Comparison of ENCODE assay signal across 19 mouse cellular contexts in genomic region chr12:28796881-28797420, GRCm38 (mm10). TPM values are rescaled to one million over a fixed set of nuclear protein-coding genes. Genes with fewer than 3 reads are reported as not detected.
DNase-seq lines count a peak whose midpoint lies in the region; ATAC-seq and TF ChIP-seq lines count a peak whose summit lies in the region.
"Had no signal": no experiment of that assay in that cellular context is flagged by ENCODE, and none has a peak within 500 bp of the region (broad histone marks: within the 10 kb centered on the region; RNA-seq: fewer than 3 reads in every experiment).

No protein-coding gene starts in this region.

- peaks cover 9% of the 10 kb centered on the region for H3K9me3 ChIP-seq in forebrain, embryonic 13.5 days (replicated peaks)
- H3K9me3 ChIP-seq in forebrain, postnatal 0 days (ENCODE audit: low read length): no peaks in the 10 kb centered on the region
- no peaks in the 10 kb centered on the region; the same call in 1 of the 2 replicates for H3K9me3 ChIP-seq in midbrain, embryonic 13.5 days
- H3K9me3 ChIP-seq in midbrain, embryonic 16.5 days (replicated peaks; ENCODE audit: control insufficient read depth, low read length, poor library complexity, severe bottlenecking): no peaks in the 10 kb centered on the region
- H3K9me3 ChIP-seq in hindbrain, embryonic 16.5 days (ENCODE audit: control insufficient read depth, low read length): no peaks in the 10 kb centered on the region
- H3K9me3 ChIP-seq: limb, embryonic 15.5 days; stomach, embryonic 15.5 days had no signal

- peaks cover 42% of the 10 kb centered on the region for H3K4me1 ChIP-seq in forebrain, embryonic 13.5 days
- 0 out of 2 replicates have a peak, but pooled peaks cover 8% of the 10 kb centered on the region for H3K4me1 ChIP-seq in forebrain, postnatal 0 days (ENCODE audit: insufficient read depth)
- H3K4me1 ChIP-seq in midbrain, embryonic 13.5 days (replicated peaks): peaks cover 41% of the 10 kb centered on the region
- H3K4me1 ChIP-seq in midbrain, embryonic 16.5 days (ENCODE audit: control insufficient read depth, insufficient read depth, low read length): peaks cover 22% of the 10 kb centered on the region
- H3K4me1 ChIP-seq in hindbrain, embryonic 16.5 days (ENCODE audit: control insufficient read depth, insufficient read depth, low read depth, low read length): peaks cover 25% of the 10 kb centered on the region
- H3K4me1 ChIP-seq: stomach, embryonic 15.5 days had no signal

- no peaks in the 10 kb centered on the region for H3K36me3 ChIP-seq in forebrain, embryonic 13.5 days (ENCODE audit: poor library complexity, severe bottlenecking)
- H3K36me3 ChIP-seq in forebrain, postnatal 0 days (ENCODE audit: insufficient read depth): no peaks in the 10 kb centered on the region
- H3K36me3 ChIP-seq in midbrain, embryonic 13.5 days: no peaks in the 10 kb centered on the region
- H3K36me3 ChIP-seq in midbrain, embryonic 16.5 days (ENCODE audit: control insufficient read depth, insufficient read depth, low read length): no peaks in the 10 kb centered on the region
- no peaks in the 10 kb centered on the region for H3K36me3 ChIP-seq in hindbrain, embryonic 16.5 days (ENCODE audit: control insufficient read depth, insufficient read depth, low read length)
- H3K36me3 ChIP-seq: heart, embryonic 13.5 days; limb, embryonic 15.5 days; stomach, embryonic 15.5 days had no signal

- no peak for TF ChIP-seq CTCF in forebrain, postnatal 0 days (IDR thresholded peaks at IDR 0.05; ENCODE audit: low read depth)

- H3K27ac ChIP-seq in forebrain, embryonic 13.5 days: peak overlapping the region; percentile 40; the same call in 1 of the 2 replicates
- no peak overlapping the region for H3K27ac ChIP-seq in forebrain, postnatal 0 days (ENCODE audit: low read depth, low read length)
- H3K27ac ChIP-seq in midbrain, embryonic 13.5 days: peak overlapping the region; percentile 35; the same call in 1 of the 2 replicates
- no peak overlapping the region for H3K27ac ChIP-seq in midbrain, embryonic 16.5 days (ENCODE audit: low read length)
- no peak overlapping the region for H3K27ac ChIP-seq in hindbrain, embryonic 16.5 days (ENCODE audit: low read depth, low read length)
- H3K27ac ChIP-seq: forebrain, embryonic 10.5 days; heart, embryonic 13.5 days; limb, embryonic 15.5 days; stomach, embryonic 15.5 days had no signal

- no peak overlapping the region for H3K9ac ChIP-seq in forebrain, embryonic 13.5 days
- no peak overlapping the region for H3K9ac ChIP-seq in forebrain, postnatal 0 days
- no peak overlapping the region for H3K9ac ChIP-seq in midbrain, embryonic 13.5 days (replicated peaks)
- no peak overlapping the region for H3K9ac ChIP-seq in midbrain, embryonic 16.5 days (ENCODE audit: low read depth, low read length)
- no peak overlapping the region for H3K9ac ChIP-seq in hindbrain, embryonic 16.5 days (ENCODE audit: low read depth, low read length)
- H3K9ac ChIP-seq: heart, embryonic 13.5 days; limb, embryonic 15.5 days; stomach, embryonic 15.5 days had no signal

- no peak overlapping the region for H3K4me3 ChIP-seq in forebrain, embryonic 13.5 days
- H3K4me3 ChIP-seq in forebrain, postnatal 0 days (ENCODE audit: low read depth, low read length): no peak overlapping the region
- H3K4me3 ChIP-seq in midbrain, embryonic 13.5 days (replicated peaks): no peak overlapping the region
- H3K4me3 ChIP-seq in midbrain, embryonic 16.5 days (ENCODE audit: low read depth, low read length): no peak overlapping the region
- H3K4me3 ChIP-seq in hindbrain, embryonic 16.5 days (ENCODE audit: low read length): no peak overlapping the region
- H3K4me3 ChIP-seq: forebrain, embryonic 10.5 days; heart, embryonic 13.5 days; limb, embryonic 15.5 days; megakaryocyte, embryonic 14.5 days; stomach, embryonic 15.5 days had no signal

- no peak for ATAC-seq in forebrain, embryonic 13.5 days
- ATAC-seq in forebrain, postnatal 0 days: no peak
- ATAC-seq in midbrain, embryonic 13.5 days: no peak
- ATAC-seq in midbrain, embryonic 16.5 days: no peak
- peak; percentile 15; the same call in 1 of the 2 replicates for ATAC-seq in hindbrain, embryonic 16.5 days

- no peaks in the 10 kb centered on the region for H3K27me3 ChIP-seq in forebrain, embryonic 13.5 days
- no peaks in the 10 kb centered on the region for H3K27me3 ChIP-seq in forebrain, postnatal 0 days (ENCODE audit: insufficient read depth, low read length)
- H3K27me3 ChIP-seq in midbrain, embryonic 13.5 days: no peaks in the 10 kb centered on the region
- no peaks in the 10 kb centered on the region for H3K27me3 ChIP-seq in midbrain, embryonic 16.5 days (ENCODE audit: control insufficient read depth, insufficient read depth, low read depth, low read length)
- no peaks in the 10 kb centered on the region for H3K27me3 ChIP-seq in hindbrain, embryonic 16.5 days (replicated peaks; ENCODE audit: control insufficient read depth, insufficient read depth, low read length)
- H3K27me3 ChIP-seq: CH12.LX; heart, embryonic 13.5 days; limb, embryonic 15.5 days; megakaryocyte, embryonic 14.5 days; stomach, embryonic 15.5 days had no signal

- DNase-seq in forebrain, postnatal 0 days: no peak
- DNase-seq in urinary bladder, adult 18-20 months (ENCODE audit: low spot score in 2 of 2): no peak
- no peak for DNase-seq in frontal cortex, postnatal 25 days (ENCODE audit: low spot score in 2 of 2)
- DNase-seq: cerebellum, adult 18-20 months; gastrocnemius, postnatal 10 days; heart, adult 11 months; kidney, postnatal 36 days; lung, postnatal 10 days; thymus, adult 2 months had no signal

- H3K4me2 ChIP-seq in forebrain, embryonic 13.5 days: no peak overlapping the region
- H3K4me2 ChIP-seq in forebrain, postnatal 0 days (ENCODE audit: low read depth): no peak overlapping the region
- no peak overlapping the region for H3K4me2 ChIP-seq in midbrain, embryonic 13.5 days (replicated peaks)
- H3K4me2 ChIP-seq in midbrain, embryonic 16.5 days (ENCODE audit: low read length): no peak overlapping the region
- no peak overlapping the region for H3K4me2 ChIP-seq in hindbrain, embryonic 16.5 days (ENCODE audit: low read length)
- H3K4me2 ChIP-seq: heart, embryonic 13.5 days; limb, embryonic 15.5 days; stomach, embryonic 15.5 days had no signal

RNA-seq across cellular contexts. Expression of gene Eipr1, which starts 45.3 kb away (rescaled TPM):
- polyA plus RNA-seq in forebrain, embryonic 13.5 days (2015; fragmentation: Nextera tagmentation; extraction: Ambion mirVana): 56.6 and 66.1 TPM in 2 replicates
- total RNA-seq in forebrain, postnatal 0 days (2014; rRNA removed): 60.8 and 63.6 TPM in 2 replicates
- polyA plus RNA-seq in forebrain, postnatal 0 days (2015; fragmentation: Nextera tagmentation; extraction: Ambion mirVana): 66.6 and 78.7 TPM in 2 replicates
- 71.3 and 75.7 TPM in 2 replicates for polyA plus RNA-seq in midbrain, embryonic 13.5 days (2015; fragmentation: Nextera tagmentation; extraction: Ambion mirVana)
- polyA plus RNA-seq in midbrain, embryonic 16.5 days (2015; fragmentation: Nextera tagmentation; extraction: Ambion mirVana): 69.7 and 70.7 TPM in 2 replicates
- polyA plus RNA-seq in hindbrain, embryonic 16.5 days (2015; fragmentation: Nextera tagmentation; extraction: Ambion mirVana): 68.3 and 71.7 TPM in 2 replicates

RNA-seq across cellular contexts. Expression of gene Trappc12, which starts 46.7 kb away (rescaled TPM):
- 37.8 and 42.9 TPM in 2 replicates for polyA plus RNA-seq in forebrain, embryonic 13.5 days (2015; fragmentation: Nextera tagmentation; extraction: Ambion mirVana)
- total RNA-seq in forebrain, postnatal 0 days (2014; rRNA removed): 49.1 and 55.6 TPM in 2 replicates
- polyA plus RNA-seq in forebrain, postnatal 0 days (2015; fragmentation: Nextera tagmentation; extraction: Ambion mirVana): 32.0 and 37.8 TPM in 2 replicates
- 43.8 and 46.0 TPM in 2 replicates for polyA plus RNA-seq in midbrain, embryonic 13.5 days (2015; fragmentation: Nextera tagmentation; extraction: Ambion mirVana)
- polyA plus RNA-seq in midbrain, embryonic 16.5 days (2015; fragmentation: Nextera tagmentation; extraction: Ambion mirVana): 43.1 and 43.6 TPM in 2 replicates
- polyA plus RNA-seq in hindbrain, embryonic 16.5 days (2015; fragmentation: Nextera tagmentation; extraction: Ambion mirVana): 41.4 and 43.1 TPM in 2 replicates

Comparison
In these comparisons a context has a peak if more than half of its experiments do, and no peak if none do; other contexts are left out.
1. H3K27ac ChIP-seq: peak in forebrain, embryonic 13.5 days (single experiment) and midbrain, embryonic 13.5 days (single experiment); none in forebrain, postnatal 0 days (single experiment), midbrain, embryonic 16.5 days (single experiment) and hindbrain, embryonic 16.5 days (single experiment).